Mouse (Mus musculus): ENCODE measurements at regions not wholly inside any gene's neighbourhood (a gene's known extent, or its start where the extent isn't known, plus 50 kb on each side); places are given as distances from the start of the nearest gene placed in this dataset.
A peak's percentile ranks its signal among the peaks of the same experiment; 100 is the strongest.

- DNase-seq: peak; percentile 96 to 98
Measured at GRCm38 (mm10) chr14:72371702-72372277, 119.8 kb downstream of the Gm9195 start.

GRCm38 (mm10) chr14:72360829-72361520 is 130.7 kb downstream of the Gm9195 start:
- peak; percentile 4 to 14 for DNase-seq

DNA sequence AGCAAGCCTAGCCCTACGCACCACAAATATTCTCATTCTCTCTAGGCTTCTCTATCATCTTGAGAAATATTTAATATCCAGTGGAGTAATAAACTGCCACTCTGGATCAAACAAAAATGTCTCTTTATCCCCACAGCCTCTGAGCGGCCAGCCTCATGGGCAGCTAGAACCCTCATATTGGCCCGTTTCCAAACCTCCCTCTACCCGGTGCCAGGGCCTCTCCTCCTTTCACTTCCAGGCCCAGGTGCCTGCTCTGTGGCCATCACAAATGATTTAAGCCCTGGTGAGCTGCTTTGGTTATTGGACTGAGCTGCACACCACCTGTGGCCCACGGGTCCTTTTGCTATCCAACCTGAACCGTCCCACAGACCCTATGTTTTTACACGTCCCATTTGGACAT is 131.5 kb downstream of the Gm9195 start:
- peak; percentile 88 to 89 for DNase-seq

DNA sequence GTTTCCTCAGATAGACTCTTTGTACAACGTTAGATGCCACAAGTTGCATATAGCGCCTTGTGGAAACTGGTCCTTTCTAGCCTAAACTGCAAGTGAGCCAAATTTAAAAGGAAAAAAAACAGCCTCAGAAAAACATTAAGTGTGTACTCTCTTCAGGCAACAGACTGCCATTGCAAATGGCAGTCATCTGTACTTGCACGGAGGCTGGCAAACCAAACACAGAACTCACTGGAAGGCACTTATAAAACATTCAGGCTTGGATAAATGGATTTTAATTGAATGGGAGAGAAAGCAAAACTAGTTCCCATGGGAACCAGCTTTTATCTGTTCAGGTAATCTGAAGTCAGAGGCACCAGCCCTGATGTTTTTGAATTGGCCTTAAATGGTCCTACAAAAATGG is 133.7 kb downstream of the Gm9195 start:
- no peak for DNase-seq

- DNase-seq: peak; percentile 59 to 70
Measured at GRCm38 (mm10) chr14:72342181-72342580, 149.5 kb downstream of the Gm9195 start.

GRCm38 (mm10) chr14:72341590-72342154 is 150.0 kb downstream of the Gm9195 start:
- DNase-seq: no peak

DNA sequence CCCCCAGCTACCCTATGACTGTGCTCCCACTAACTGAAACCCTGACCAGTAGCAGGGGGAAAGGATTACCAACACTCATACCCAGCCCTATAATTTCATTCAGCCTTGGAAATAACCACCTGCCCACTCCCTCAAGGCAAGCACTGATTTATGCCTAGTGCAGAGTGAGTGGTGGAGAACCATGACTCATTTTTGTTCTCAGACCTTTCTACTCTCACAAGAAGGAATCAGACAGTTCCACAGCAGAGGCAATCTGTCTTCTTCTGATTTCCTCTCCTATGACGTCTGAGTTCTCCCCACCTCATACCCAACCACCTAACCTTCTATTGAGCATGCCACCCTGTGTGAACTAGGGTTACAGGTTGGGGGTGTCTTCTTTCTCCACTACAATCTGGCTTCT is 153.6 kb downstream of the Gm9195 start:
- DNase-seq: no peak

DNA sequence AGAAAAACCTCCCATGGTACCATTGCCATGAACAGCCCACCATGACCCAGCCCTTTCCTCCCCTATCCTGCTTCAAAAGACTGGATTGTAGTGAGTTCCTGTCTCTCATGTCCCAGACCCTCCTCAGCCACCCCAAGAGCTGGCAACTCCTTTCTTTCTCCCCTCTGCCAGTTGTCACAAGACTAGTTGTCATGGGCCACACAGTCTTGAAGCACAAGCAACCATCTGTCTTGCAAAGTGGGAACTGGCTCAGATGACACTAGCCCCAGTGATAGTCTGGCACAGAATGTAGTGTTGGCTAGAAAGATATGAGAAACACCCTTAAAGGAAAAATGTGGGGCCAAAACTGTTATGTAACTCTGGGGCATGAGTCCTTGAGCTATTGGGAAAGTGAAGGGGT is 187.8 kb downstream of the Gm9195 start:
- DNase-seq: peak; percentile 72 to 79

- DNase-seq: peak; percentile 74 to 77
Measured at GRCm38 (mm10) chr14:72300026-72300425, 191.6 kb downstream of the Gm9195 start.

DNA sequence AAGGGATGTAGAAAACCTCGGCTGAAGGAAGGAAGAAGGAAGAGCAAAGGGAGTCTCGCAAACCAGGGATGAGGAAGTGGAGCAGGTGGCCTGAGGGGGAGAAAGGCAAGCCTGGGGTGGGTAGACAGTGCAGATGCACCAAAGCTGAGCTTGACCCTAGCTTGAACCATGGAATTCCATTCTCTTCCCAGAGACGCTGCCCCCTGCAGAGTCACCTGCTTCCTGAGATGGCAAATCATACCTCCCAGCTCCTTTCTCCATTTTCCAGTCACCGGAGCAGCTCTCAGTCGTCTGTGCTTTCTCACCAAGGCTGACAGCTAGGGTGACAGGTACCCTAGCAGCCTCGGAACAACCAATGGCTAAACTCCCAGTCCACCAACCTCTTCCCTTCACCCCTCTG is 197.0 kb downstream of the Gm9195 start:
- peak in 1 of 2 experiments; percentile 20 for DNase-seq

DNA sequence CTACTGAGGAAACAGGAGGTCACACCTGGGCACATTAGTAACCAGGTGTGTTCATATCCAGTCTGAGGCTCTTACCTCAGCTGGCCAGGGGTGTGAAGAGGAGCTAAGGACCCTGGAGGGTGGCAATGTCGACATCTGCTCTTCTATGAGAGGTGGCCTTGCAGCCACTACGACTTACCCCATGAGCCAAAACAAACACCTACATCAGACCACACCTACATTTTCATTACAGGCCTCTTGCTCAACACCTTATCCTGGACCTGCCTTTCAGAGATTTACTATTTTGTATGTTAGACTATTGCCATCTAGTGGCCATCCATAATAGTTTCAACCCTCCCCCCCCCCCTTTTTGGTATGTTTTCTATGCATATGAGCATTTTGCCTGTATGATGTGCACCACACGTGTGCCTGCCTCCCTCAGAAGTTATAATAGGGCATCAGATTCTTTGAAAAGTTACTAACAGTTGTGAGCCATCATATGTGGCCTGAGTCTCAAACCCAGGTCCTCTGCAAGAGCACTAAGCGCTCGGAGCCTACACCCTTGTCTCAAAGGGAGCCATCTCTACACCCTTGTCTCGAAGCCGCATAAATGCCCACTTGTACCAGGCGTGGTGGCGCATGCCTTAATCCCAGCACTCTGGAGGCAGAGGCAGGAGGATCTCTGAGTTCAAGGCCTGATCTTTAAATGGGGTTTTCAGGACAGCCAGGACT is 197.8 kb downstream of the Gm9195 start:
- DNase-seq: peak; percentile 12 to 51

DNA sequence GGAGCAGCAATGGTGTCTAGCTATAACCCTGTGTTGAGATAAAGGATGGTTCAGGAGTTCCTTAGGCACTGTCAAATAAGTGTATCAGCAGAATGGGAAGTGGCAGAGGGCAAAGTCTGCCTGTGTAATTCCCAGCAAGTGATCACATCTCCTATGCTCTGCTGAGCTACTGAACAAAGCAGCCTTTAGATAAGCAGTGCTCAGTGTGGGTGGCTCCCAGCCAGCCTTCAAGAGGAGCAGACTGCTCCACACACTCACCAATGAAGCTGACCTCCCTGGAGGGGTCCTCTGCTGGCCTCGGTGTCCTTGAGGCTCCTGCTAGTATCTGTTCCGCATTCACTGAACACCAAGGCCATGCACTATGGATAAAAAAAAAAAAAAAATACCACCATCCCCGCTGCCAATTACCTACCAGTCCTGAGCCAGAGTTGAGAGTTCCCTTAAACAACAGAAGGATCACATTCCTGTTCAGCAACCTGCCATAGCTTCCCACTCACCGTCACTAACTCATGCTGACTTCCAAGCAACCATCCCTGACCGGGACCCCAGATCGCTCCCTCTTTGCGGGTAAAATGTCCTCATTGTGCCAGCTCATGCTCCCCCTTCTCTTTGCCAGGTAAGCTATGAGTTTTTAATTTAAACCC is 198.9 kb downstream of the Gm9195 start:
- DNase-seq: peak; percentile 62 to 69

- DNase-seq: no peak
Measured at GRCm38 (mm10) chr14:72277309-72277708, 214.3 kb downstream of the Gm9195 start.

DNA sequence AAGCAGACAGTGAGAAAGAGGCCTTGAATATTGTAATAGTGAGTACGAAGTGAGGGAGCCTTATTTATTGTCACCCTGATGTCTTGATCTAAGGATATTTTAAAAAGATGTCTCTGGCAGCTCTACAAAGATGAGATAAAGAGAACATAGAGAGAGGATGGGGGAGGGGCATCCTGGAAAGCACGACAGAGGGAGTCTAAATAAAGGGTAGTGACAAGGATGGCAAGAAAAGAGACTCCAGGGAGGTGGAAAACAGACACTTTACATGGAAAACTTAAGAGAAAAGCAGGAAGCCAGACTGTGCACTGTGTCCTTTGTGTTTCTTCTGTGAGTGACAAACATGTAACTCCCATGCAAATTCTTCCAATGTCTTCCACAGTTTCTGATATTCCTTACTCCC is 232.4 kb downstream of the Gm9195 start:
- DNase-seq: no peak

GRCm38 (mm10) chr14:72241872-72242271 is 249.8 kb downstream of the Gm9195 start:
- peak; percentile 11 to 43 for DNase-seq

- peak; percentile 53 to 59 for DNase-seq
Measured at GRCm38 (mm10) chr14:72240272-72240671, 251.4 kb downstream of the Gm9195 start.

- no peak for DNase-seq
Measured at GRCm38 (mm10) chr14:72238344-72238743, 253.3 kb downstream of the Gm9195 start.

GRCm38 (mm10) chr14:72234234-72235075 is 257.2 kb downstream of the Gm9195 start:
- DNase-seq: peak; percentile 89 to 92

DNA sequence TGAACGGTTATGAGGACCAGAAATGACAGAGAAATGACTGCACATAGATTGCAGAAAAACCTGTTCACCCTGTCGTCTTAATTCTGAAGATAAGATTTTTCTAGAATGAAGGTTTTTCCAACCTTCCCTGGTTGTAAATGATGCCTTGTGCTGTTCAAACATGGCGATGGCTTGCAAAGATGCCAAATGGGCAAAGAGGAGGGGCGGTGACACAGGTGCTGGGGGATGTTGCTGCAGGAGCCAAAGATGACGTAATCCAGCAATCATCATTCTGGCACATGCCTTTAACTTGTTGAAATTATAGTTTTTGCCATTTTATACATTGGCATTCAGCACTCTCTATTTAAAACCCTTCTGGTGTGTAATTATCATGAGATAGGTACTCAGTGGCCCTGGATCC is 263.8 kb downstream of the Gm9195 start:
- DNase-seq: peak; percentile 82 to 84

DNA sequence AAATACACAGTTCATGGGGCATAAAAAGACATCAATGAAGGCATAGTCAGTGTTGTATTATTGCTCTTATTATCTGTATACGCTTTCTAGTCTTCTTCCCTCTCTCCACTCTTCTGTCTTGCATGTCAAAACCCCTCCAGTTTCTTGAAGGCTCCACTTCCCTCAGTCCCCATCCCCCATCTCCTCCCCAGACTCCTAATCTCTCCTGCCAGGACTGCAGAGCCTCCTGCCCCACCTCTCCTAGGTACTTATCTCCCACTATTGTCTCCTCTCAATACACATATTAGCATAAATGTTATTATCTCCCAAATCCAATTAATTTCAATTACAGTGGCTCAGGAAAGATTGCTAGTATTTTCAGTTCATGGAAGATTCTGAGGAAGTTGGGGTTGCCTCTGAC is 264.2 kb downstream of the Gm9195 start:
- peak; percentile 24 to 35 for DNase-seq

DNA sequence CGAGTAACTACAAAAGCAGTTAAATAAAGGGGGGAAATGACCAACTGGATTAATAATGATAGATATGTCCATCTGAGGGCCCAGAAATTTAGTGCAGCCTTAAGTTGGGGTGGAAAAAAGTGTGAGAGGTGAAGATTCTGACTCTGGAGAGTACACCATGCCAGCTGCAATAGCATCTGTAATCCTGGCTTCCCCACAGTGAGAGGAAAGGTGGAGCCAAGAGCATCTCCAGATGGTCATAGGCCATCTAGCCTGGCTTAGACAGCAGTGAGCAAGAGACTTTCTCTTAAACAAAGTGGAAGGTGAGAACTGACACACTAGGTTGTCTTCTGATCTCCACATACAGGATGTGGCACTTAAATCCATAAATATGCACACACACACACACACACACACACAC is 264.7 kb downstream of the Gm9195 start:
- DNase-seq: peak; percentile 55 to 66

GRCm38 (mm10) chr14:72222836-72223235 is 268.8 kb downstream of the Gm9195 start:
- DNase-seq: no peak
